Mouse (Mus musculus): Measurements from ENCODE around the gene Syp. TPM values are rescaled to one million over a fixed set of nuclear protein-coding genes. Genes with fewer than 3 reads are reported as not detected.

Gene Syp
- polyA plus RNA-seq, 1 experiment from 2014 or later, result 9.3 TPM

- H3K4me1 ChIP-seq, result 0 out of 2 replicates have a peak, but pooled peaks cover 4% of the 10 kb centered on the region
- 27% methylated on average over 13 of the region's 13 CpGs for WGBS
- H3K9me3 ChIP-seq, result no peaks in the 10 kb centered on the region
- DNase-seq (ENCODE audit: low spot score), result no peak
- H3K27ac ChIP-seq (replicated peaks), result no peak overlapping the region
- H3K27me3 ChIP-seq (replicated peaks; ENCODE audit: low read depth, poor library complexity, severe bottlenecking), result peaks cover 31% of the 10 kb centered on the region
- H3K4me3 ChIP-seq, result peak overlapping the region; percentile 54
- no peaks in the 10 kb centered on the region for H3K36me3 ChIP-seq (replicated peaks)
Measured at GRCm38 (mm10) chrX:7639536-7640325, 1.5 kb downstream of the Syp start.

DNA sequence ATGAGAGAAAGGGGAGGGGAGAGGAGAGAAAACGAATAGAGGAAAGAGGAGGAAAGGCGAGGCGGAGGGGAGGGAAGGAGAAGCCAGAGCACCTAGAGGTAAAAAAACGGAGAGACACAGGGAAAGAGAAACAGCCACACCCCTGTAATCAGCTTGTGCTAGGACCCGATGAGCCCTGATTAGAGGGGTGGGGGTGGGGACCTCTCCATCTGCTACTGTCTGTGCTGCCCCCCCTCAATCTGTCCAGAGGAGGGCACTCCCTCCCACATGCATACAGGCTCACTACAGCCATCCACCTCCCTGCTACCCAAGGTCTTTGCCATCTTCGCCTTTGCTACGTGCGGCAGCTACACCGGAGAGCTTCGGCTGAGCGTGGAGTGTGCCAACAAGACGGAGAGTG is 2.5 kb downstream of the Syp start:
- 35% methylated on average over 12 of the region's 12 CpGs for WGBS
- H3K27me3 ChIP-seq (replicated peaks; ENCODE audit: low read depth, poor library complexity, severe bottlenecking), result peaks cover 31% of the 10 kb centered on the region
- H3K36me3 ChIP-seq (replicated peaks), result no peaks in the 10 kb centered on the region
- H3K27ac ChIP-seq (replicated peaks), result no peak overlapping the region
- DNase-seq (ENCODE audit: low spot score), result no peak
- no peak overlapping the region for H3K4me3 ChIP-seq
- no peaks in the 10 kb centered on the region for H3K9me3 ChIP-seq
- 0 out of 2 replicates have a peak, but pooled peaks cover 4% of the 10 kb centered on the region for H3K4me1 ChIP-seq

DNA sequence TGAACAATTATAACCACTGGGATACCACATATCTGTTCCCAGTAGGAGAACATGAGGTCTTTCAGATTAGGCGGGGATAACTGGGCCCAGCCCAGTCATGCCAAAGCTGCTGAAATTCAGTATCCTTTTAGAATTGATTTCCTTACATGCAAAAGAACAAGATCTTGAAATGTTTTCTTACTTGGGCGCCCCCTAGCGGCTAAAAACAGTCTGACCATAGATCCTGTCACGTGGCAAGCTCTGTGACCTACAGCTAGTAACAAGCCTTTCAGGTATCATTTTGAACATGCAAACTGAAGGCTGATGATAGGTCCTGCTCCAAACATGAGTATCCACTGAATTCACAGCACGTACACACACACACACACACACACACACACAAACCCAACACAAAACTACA is 7.1 kb downstream of the Syp start:
- 15% methylated on average over 5 of the region's 5 CpGs for WGBS
- Histone ChIP-seq H3K27me3 (replicated peaks; ENCODE audit: low read depth, poor library complexity, severe bottlenecking) (peaks cover 13% of the 10 kb centered on the region), H3K36me3 (replicated peaks) (no peaks in the 10 kb centered on the region), H3K4me1 (no peaks in the 10 kb centered on the region), H3K27ac (replicated peaks) (no peak overlapping the region), H3K4me3 (no peak overlapping the region), H3K9me3 (no peaks in the 10 kb centered on the region)
- DNase-seq (ENCODE audit: low spot score), result peak; percentile 78

DNA sequence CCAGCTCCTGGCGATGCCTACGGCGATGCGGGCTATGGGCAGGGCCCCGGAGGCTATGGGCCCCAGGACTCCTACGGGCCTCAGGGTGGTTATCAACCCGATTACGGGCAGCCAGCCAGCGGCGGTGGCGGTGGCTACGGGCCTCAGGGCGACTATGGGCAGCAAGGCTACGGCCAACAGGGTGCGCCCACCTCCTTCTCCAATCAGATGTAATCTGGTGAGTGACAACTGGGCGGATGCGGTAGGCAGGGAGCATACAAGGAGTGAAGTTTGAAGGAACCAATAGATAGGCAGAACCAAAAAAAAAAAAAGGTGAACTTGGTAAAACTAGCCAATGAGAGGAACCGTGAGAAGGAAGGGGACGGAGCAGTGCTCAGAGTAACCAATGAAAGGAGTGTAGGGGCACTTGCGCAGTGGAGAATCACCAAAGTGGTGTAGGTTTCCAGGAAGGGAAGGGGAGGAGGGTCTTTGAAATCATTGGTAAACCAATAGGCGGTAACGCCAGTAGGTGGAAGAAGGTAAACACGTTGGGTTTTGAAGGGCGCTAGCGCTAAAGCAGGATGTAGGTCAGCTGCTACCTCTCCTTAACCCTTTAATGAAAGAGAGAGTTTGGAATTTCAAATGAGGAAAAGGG is 10.5 kb downstream of the Syp start:
- Histone ChIP-seq H3K9me3 (no peaks in the 10 kb centered on the region), H3K4me1 (no peaks in the 10 kb centered on the region), H3K4me3 (peak overlapping the region; percentile 61), H3K27me3 (replicated peaks; ENCODE audit: low read depth, poor library complexity, severe bottlenecking) (no peaks in the 10 kb centered on the region), H3K36me3 (replicated peaks) (no peaks in the 10 kb centered on the region), H3K27ac (replicated peaks) (peak overlapping the region; percentile 89)
- WGBS, result 18% methylated on average over 25 of the region's 25 CpGs
- peak; percentile 82 for DNase-seq (ENCODE audit: low spot score)

GRCm38 (mm10) chrX:7657221-7657639 is 19.0 kb downstream of the Syp start, which contains the start of gene Prickle3:
TSS of gene Prickle3 (plus strand) at chrX:7657260.
- peak within 1 kb of the TSS; percentile 77 for H3K27ac ChIP-seq (replicated peaks)
- peak; percentile 28 for DNase-seq (ENCODE audit: low spot score)
- peaks cover 21% of the 10 kb centered on the region for H3K4me1 ChIP-seq
- 18% methylated on average over 26 of the region's 26 CpGs for WGBS
- H3K27me3 ChIP-seq (replicated peaks; ENCODE audit: low read depth, poor library complexity, severe bottlenecking), result no peaks in the 10 kb centered on the region
- peaks cover 4% of the 10 kb centered on the region; the same call in 1 of the 2 replicates for H3K9me3 ChIP-seq
- no peaks in the 10 kb centered on the region for H3K36me3 ChIP-seq (replicated peaks)
- peak within 1 kb of the TSS; percentile 60 for H3K4me3 ChIP-seq

DNA sequence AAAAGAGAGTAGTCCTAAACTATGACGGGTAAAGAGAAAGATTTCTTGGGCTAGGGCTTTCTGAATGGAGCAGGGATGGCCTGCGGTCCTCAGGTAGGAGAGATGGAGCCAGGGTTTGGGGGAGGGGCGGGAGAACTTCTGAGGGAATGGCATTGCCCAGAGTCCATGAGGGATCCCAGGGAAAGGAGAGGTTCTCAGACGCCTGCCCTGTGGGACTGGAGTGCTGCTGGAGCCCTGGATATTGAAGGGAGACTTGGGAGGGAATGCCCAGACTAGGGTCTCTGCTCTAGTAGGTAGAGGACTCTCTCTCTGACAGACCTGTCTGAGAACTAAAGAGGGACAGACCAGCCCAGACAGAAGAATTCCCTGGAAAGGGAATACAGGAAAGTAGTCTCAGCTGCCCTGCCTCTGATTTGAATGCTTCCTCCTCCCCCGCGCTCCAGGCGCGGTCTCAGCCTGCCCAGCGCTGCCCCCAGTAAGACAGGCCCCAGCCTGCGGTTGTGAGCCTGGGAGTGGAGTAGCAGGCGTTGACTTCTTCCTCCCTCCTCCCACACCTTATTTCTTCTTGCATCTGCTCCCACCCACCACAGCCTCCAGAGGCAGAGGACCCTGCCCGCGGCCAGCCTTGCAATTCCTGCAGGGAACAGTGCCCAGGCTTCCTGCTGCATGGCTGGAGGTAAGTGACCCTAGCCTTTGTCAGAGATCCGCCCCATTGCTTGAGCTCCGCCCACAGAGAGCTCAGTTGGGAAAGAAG is 19.9 kb downstream of the Syp start:
- no peaks in the 10 kb centered on the region for H3K36me3 ChIP-seq (replicated peaks)
- peaks cover 21% of the 10 kb centered on the region for H3K4me1 ChIP-seq
- WGBS, result 19% methylated on average over 15 of the region's 15 CpGs
- H3K4me3 ChIP-seq, result peak overlapping the region; percentile 60
- H3K27me3 ChIP-seq (replicated peaks; ENCODE audit: low read depth, poor library complexity, severe bottlenecking), result no peaks in the 10 kb centered on the region
- H3K27ac ChIP-seq (replicated peaks), result peak overlapping the region; percentile 77
- peaks cover 4% of the 10 kb centered on the region; the same call in 1 of the 2 replicates for H3K9me3 ChIP-seq
- DNase-seq (ENCODE audit: low spot score), result peak; percentile 42

GRCm38 (mm10) chrX:7658785-7659589 is 20.7 kb downstream of the Syp start:
- 53% methylated on average over 11 of the region's 11 CpGs for WGBS
- Histone ChIP-seq H3K36me3 (replicated peaks) (no peaks in the 10 kb centered on the region), H3K4me3 (peak overlapping the region; percentile 60), H3K27me3 (replicated peaks; ENCODE audit: low read depth, poor library complexity, severe bottlenecking) (no peaks in the 10 kb centered on the region), H3K4me1 (peaks cover 21% of the 10 kb centered on the region), H3K27ac (replicated peaks) (peak overlapping the region; percentile 77; the same call in 1 of the 2 replicates), H3K9me3 (peaks cover 4% of the 10 kb centered on the region; the same call in 1 of the 2 replicates)
- DNase-seq (ENCODE audit: low spot score), result no peak

GRCm38 (mm10) chrX:7661086-7661485 is 22.8 kb downstream of the Syp start:
- Histone ChIP-seq H3K36me3 (replicated peaks) (peaks cover 6% of the 10 kb centered on the region; the same call in 1 of the 2 replicates), H3K27ac (replicated peaks) (no peak overlapping the region), H3K4me1 (peaks cover 21% of the 10 kb centered on the region), H3K4me3 (no peak overlapping the region), H3K9me3 (peaks cover 7% of the 10 kb centered on the region; the same call in 1 of the 2 replicates), H3K27me3 (replicated peaks; ENCODE audit: low read depth, poor library complexity, severe bottlenecking) (no peaks in the 10 kb centered on the region)
- no peak for DNase-seq (ENCODE audit: low spot score)
- 74% methylated on average over 4 of the region's 4 CpGs for WGBS

DNA sequence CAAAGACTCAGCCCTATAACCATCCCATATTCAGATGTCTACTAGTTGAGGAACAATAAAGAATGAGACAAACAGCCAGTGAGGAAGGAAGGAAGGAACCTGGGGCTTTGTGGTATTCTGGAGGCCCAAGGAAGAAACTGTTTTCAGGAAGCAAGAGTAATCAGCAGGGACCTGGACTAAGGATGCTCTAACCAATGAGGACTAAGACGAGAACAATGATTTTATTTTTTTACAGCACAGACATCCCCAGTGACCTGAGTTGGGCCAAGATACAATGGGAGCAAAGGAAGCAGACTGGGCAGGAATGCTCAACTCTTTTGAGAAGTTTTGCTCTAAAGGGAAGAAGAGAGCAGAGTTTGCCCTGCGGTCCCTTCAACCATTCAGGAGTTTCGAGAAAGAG is 24.7 kb downstream of the Syp start:
- DNase-seq (ENCODE audit: low spot score), result no peak
- peaks cover 13% of the 10 kb centered on the region for H3K4me1 ChIP-seq
- WGBS, result 75% methylated on average over 3 of the region's 3 CpGs
- H3K27me3 ChIP-seq (replicated peaks; ENCODE audit: low read depth, poor library complexity, severe bottlenecking), result no peaks in the 10 kb centered on the region
- H3K9me3 ChIP-seq, result peaks cover 7% of the 10 kb centered on the region; the same call in 1 of the 2 replicates
- no peak overlapping the region for H3K4me3 ChIP-seq
- H3K27ac ChIP-seq (replicated peaks), result no peak overlapping the region
- peaks cover 21% of the 10 kb centered on the region for H3K36me3 ChIP-seq (replicated peaks)

DNA sequence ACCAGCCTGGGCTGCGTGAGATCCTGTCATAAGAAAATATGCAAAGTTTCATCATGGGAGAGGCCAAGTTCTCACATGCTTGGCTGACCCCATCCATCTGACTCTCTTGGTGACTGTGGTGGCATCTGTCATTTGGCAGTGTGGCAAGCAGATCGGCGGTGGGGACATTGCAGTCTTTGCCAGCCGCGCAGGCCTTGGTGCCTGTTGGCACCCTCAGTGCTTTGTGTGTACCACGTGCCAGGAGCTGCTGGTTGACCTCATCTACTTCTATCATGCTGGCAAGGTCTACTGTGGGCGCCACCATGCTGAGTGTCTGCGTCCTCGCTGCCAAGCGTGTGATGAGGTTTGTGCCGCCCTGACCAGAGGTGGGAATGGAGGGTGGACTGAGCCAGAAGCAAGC is 26.5 kb downstream of the Syp start:
- Histone ChIP-seq H3K36me3 (replicated peaks) (peaks cover 29% of the 10 kb centered on the region), H3K27ac (replicated peaks) (no peak overlapping the region), H3K27me3 (replicated peaks; ENCODE audit: low read depth, poor library complexity, severe bottlenecking) (no peaks in the 10 kb centered on the region), H3K9me3 (0 out of 2 replicates have a peak, but pooled peaks cover 2% of the 10 kb centered on the region), H3K4me1 (no peaks in the 10 kb centered on the region), H3K4me3 (no peak overlapping the region)
- DNase-seq (ENCODE audit: low spot score), result no peak
- WGBS, result 88% methylated on average over 11 of the region's 11 CpGs

DNA sequence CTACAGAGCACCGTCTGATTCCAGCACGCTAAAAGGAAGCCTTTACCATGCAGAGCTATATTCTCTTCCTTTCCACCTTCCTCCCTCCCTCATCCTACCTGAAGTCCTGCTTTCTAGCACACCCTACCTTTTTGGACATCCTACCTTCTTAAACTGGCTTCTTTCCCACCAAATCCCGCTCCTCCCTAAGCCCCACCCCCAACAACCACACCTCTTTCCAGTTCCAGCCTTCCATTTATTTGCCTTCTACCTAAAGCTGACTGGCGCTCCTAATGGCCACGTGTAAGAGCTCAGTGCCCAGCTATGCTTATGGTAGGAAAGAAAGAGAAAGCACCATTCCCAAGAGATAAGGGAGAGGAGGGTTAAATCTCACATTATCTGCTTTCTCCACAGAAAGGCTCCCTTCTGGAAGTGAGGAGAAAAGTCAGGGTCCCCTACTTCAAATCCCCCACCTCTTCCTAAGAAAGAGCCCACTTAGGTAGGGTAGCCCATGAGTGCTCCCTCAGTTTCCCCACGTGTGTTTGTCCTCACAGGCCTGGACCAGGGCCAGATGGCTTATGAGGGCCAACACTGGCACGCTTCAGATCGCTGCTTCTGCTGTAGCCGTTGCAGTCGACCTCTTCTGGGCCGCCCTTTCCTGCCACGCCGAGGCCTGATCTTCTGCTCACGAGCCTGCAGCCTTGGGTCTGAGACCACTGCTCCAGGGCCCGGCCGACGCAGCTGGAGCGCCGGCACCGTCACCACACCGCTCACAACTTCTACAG is 27.6 kb downstream of the Syp start:
- WGBS, result 75% methylated on average over 21 of the region's 21 CpGs
- DNase-seq (ENCODE audit: low spot score), result no peak
- Histone ChIP-seq H3K27me3 (replicated peaks; ENCODE audit: low read depth, poor library complexity, severe bottlenecking) (no peaks in the 10 kb centered on the region), H3K4me1 (peaks cover 7% of the 10 kb centered on the region), H3K4me3 (no peak overlapping the region), H3K27ac (replicated peaks) (no peak overlapping the region), H3K36me3 (replicated peaks) (peaks cover 29% of the 10 kb centered on the region), H3K9me3 (0 out of 2 replicates have a peak, but pooled peaks cover 6% of the 10 kb centered on the region)

Data from embryonic facial prominence, embryonic 10.5 days (tissue).